Mouse (Mus musculus) lung, postnatal 0 days (tissue): ENCODE measurements around the gene Sh3gl2.

Experiments used
- CTCF ChIP-seq: IDR thresholded peaks from 2 replicates; pipeline ENCODE4 v1.5.1; 2016; ENCODE audit warnings: antibody characterized with exemption, mild to moderate bottlenecking
- EP300 ChIP-seq: IDR thresholded peaks from 2 replicates; pipeline ENCODE4 v1.6.1; 2016; ENCODE audit warnings: antibody characterized with exemption, mild to moderate bottlenecking, control low read depth

- no peak for TF ChIP-seq CTCF
- no peak for TF ChIP-seq EP300
Measured at GRCm38 (mm10) chr4:85434734-85435133, 229.8 kb downstream of the Sh3gl2 start.
